ENCODE assay signal across 18 mouse cellular contexts in genomic region chr6:51167028-51167427, GRCm38 (mm10).
A peak's percentile ranks its signal among the peaks of the same experiment; 100 is the strongest.
DNase-seq lines count a peak whose midpoint lies in the region; ATAC-seq and TF ChIP-seq lines count a peak whose summit lies in the region.
"Had no signal": no experiment of that assay in that cellular context is flagged by ENCODE, and none has a peak within 500 bp of the region (broad histone marks: within the 10 kb centered on the region; RNA-seq: fewer than 3 reads in every experiment).

No protein-coding gene starts in this region.

- no peak for TF ChIP-seq CTCF in heart, adult 2 months (IDR thresholded peaks at IDR 0.05)

- no peaks in the 10 kb centered on the region for H3K27me3 ChIP-seq in heart, embryonic 14.5 days (ENCODE audit: control insufficient read depth, insufficient read depth, low read length)
- H3K27me3 ChIP-seq in heart, adult 2 months (ENCODE audit: control insufficient read depth, insufficient read depth, low read length): no peaks in the 10 kb centered on the region
- H3K27me3 ChIP-seq in embryonic facial prominence, embryonic 14.5 days (replicated peaks; ENCODE audit: control insufficient read depth, insufficient read depth, low read length): no peaks in the 10 kb centered on the region
- H3K27me3 ChIP-seq in limb, embryonic 14.5 days (ENCODE audit: control insufficient read depth, insufficient read depth, low read length): no peaks in the 10 kb centered on the region
- H3K27me3 ChIP-seq: heart, embryonic 15.5 days; neural tube, embryonic 13.5 days had no signal

- H3K79me2 ChIP-seq in heart, adult 2 months (replicated peaks; ENCODE audit: control insufficient read depth, insufficient read depth, low read length): no peaks in the 10 kb centered on the region

- DNase-seq in heart, adult 2 months: no peak
- DNase-seq in 3T3-L1 (ENCODE audit: low read depth, low spot score): peak; percentile 37
- peak; percentile 79 for DNase-seq in embryonic facial prominence, embryonic 14.5 days (ENCODE audit: low spot score)
- no peak for DNase-seq in limb, embryonic 14.5 days (ENCODE audit: low spot score)
- no peak for DNase-seq in cerebellum, adult 9-10 months
- no peak for DNase-seq in cerebellum, postnatal 14 days
- no peak for DNase-seq in thymus, postnatal 4 days
- DNase-seq: adrenal gland, adult 8-10 months; cerebellum, adult 11 months; kidney, adult 11 months; kidney, postnatal 10 days; layer of hippocampus, adult 9-11 months; lung, postnatal 10 days had no signal

- TF ChIP-seq POLR2A in heart, adult 2 months (IDR thresholded peaks at IDR 0.05; ENCODE audit: insufficient read depth, low read depth, low read length): no peak
- no peak for TF ChIP-seq POLR2A in limb, embryonic 14.5 days (IDR thresholded peaks at IDR 0.05; ENCODE audit: borderline replicate concordance, extremely low read depth, insufficient read depth, insufficient read length)

- H3K4me3 ChIP-seq in heart, embryonic 14.5 days (ENCODE audit: control insufficient read depth in 1 of 2, insufficient read depth in 1 of 2, low read depth in 1 of 2, low read length in 2 of 2): no peak overlapping the region
- H3K4me3 ChIP-seq in heart, adult 2 months: no peak overlapping the region
- H3K4me3 ChIP-seq in embryonic facial prominence, embryonic 14.5 days (ENCODE audit: low read depth, low read length): no peak overlapping the region
- H3K4me3 ChIP-seq in limb, embryonic 14.5 days (replicated peaks; ENCODE audit: low read length): no peak overlapping the region
- H3K4me3 ChIP-seq: forebrain, embryonic 13.5 days; heart, embryonic 15.5 days; megakaryocyte, embryonic 14.5 days; neural tube, embryonic 13.5 days had no signal

- no peak for ATAC-seq in heart, embryonic 14.5 days (ENCODE audit: insufficient number of reproducible peaks, insufficient read depth, low FRiP score, low read depth)
- no peak for ATAC-seq in embryonic facial prominence, embryonic 14.5 days (ENCODE audit: low read depth)
- no peak for ATAC-seq in limb, embryonic 14.5 days (ENCODE audit: low FRiP score, low read depth)
- ATAC-seq: forebrain, embryonic 13.5 days had no signal

- TF ChIP-seq EP300 in heart, adult 2 months (IDR thresholded peaks at IDR 0.05; ENCODE audit: insufficient read depth, low read depth, low read length): no peak

- peaks cover 20 to 37% of the 10 kb centered on the region in 2 experiments for H3K4me1 ChIP-seq in heart, embryonic 14.5 days (ENCODE audit: control insufficient read depth in 2 of 2, insufficient read depth in 2 of 2, low read length in 2 of 2)
- H3K4me1 ChIP-seq in heart, adult 2 months (ENCODE audit: control insufficient read depth, insufficient read depth, low read length): peaks cover 3% of the 10 kb centered on the region
- peaks cover 34% of the 10 kb centered on the region for H3K4me1 ChIP-seq in embryonic facial prominence, embryonic 14.5 days (ENCODE audit: control insufficient read depth, insufficient read depth, low read length)
- H3K4me1 ChIP-seq in limb, embryonic 14.5 days (ENCODE audit: control insufficient read depth, insufficient read depth, low read length): peaks cover 33% of the 10 kb centered on the region

- intact Hi-C loops in heart, adult 2 months (cut with DNase I): loop anchor here (5.0 kb wide), 1 partner anchor 190 kb away; no protein-coding TSS in a partner anchor

- no peaks in the 10 kb centered on the region for H3K9me3 ChIP-seq in heart, embryonic 14.5 days (ENCODE audit: control insufficient read depth, low read length)
- H3K9me3 ChIP-seq in embryonic facial prominence, embryonic 14.5 days (ENCODE audit: control insufficient read depth, low read length): no peaks in the 10 kb centered on the region
- H3K9me3 ChIP-seq in limb, embryonic 14.5 days (ENCODE audit: control insufficient read depth, low read length): no peaks in the 10 kb centered on the region
- H3K9me3 ChIP-seq: forebrain, embryonic 13.5 days; heart, embryonic 15.5 days; megakaryocyte, embryonic 14.5 days; neural tube, embryonic 13.5 days had no signal

- no peak overlapping the region for H3K9ac ChIP-seq in heart, embryonic 14.5 days (ENCODE audit: low read length)
- H3K9ac ChIP-seq in heart, adult 2 months (ENCODE audit: low read depth, low read length): no peak overlapping the region
- no peak overlapping the region; the same call in 1 of the 2 replicates for H3K9ac ChIP-seq in embryonic facial prominence, embryonic 14.5 days (ENCODE audit: low read depth, low read length)
- H3K9ac ChIP-seq in limb, embryonic 14.5 days (ENCODE audit: low read depth, low read length, severe bottlenecking): no peak overlapping the region
- H3K9ac ChIP-seq: forebrain, embryonic 13.5 days; heart, embryonic 15.5 days; neural tube, embryonic 13.5 days had no signal

- H3K27ac ChIP-seq in heart, embryonic 14.5 days (replicated peaks in 1 of 2; ENCODE audit: control insufficient read depth in 1 of 2, insufficient read depth in 1 of 2, low read depth in 2 of 2, low read length in 2 of 2): peak overlapping the region; percentile 35 to 67; a peak in 1 of 4 replicates
- no peak overlapping the region for H3K27ac ChIP-seq in heart, adult 2 months
- H3K27ac ChIP-seq in embryonic facial prominence, embryonic 14.5 days (replicated peaks; ENCODE audit: low read depth, low read length): peak overlapping the region; percentile 95
- peak overlapping the region; percentile 3; the same call in 1 of the 2 replicates for H3K27ac ChIP-seq in limb, embryonic 14.5 days (replicated peaks; ENCODE audit: low read depth, low read length)
- H3K27ac ChIP-seq: forebrain, embryonic 13.5 days; neural tube, embryonic 13.5 days had no signal

- H3K4me2 ChIP-seq in heart, embryonic 14.5 days (ENCODE audit: low read length): no peak overlapping the region
- H3K4me2 ChIP-seq in embryonic facial prominence, embryonic 14.5 days (ENCODE audit: low read depth, low read length): no peak overlapping the region
- no peak overlapping the region for H3K4me2 ChIP-seq in limb, embryonic 14.5 days (replicated peaks; ENCODE audit: low read depth, low read length, severe bottlenecking)
- H3K4me2 ChIP-seq: forebrain, embryonic 13.5 days; heart, embryonic 15.5 days; neural tube, embryonic 13.5 days had no signal

- WGBS in heart, embryonic 14.5 days: 77% methylated on average over 5 of the region's 5 CpGs
- WGBS in heart, adult 2 months: 78% methylated on average over 5 of the region's 5 CpGs
- 34% methylated on average over 5 of the region's 5 CpGs for WGBS in embryonic facial prominence, embryonic 14.5 days
- 25% methylated on average over 5 of the region's 5 CpGs for WGBS in limb, embryonic 14.5 days

- no peaks in the 10 kb centered on the region for H3K36me3 ChIP-seq in heart, embryonic 14.5 days (ENCODE audit: control insufficient read depth, insufficient read depth, low read length)
- no peaks in the 10 kb centered on the region for H3K36me3 ChIP-seq in heart, adult 2 months (ENCODE audit: control insufficient read depth, insufficient read depth, low read length)
- no peaks in the 10 kb centered on the region for H3K36me3 ChIP-seq in embryonic facial prominence, embryonic 14.5 days (ENCODE audit: control insufficient read depth, insufficient read depth, low read length)
- no peaks in the 10 kb centered on the region for H3K36me3 ChIP-seq in limb, embryonic 14.5 days (ENCODE audit: control insufficient read depth, insufficient read depth, low read length)
- H3K36me3 ChIP-seq: heart, embryonic 15.5 days; neural tube, embryonic 13.5 days had no signal

Comparison
In these comparisons a context has a peak if more than half of its experiments do, and no peak if none do; other contexts are left out.
1. DNase-seq: peak in 3T3-L1 (single experiment) and embryonic facial prominence, embryonic 14.5 days (single experiment); none in heart, adult 2 months (0 of 2), limb, embryonic 14.5 days (single experiment), cerebellum, adult 9-10 months (single experiment), cerebellum, postnatal 14 days (0 of 2) and thymus, postnatal 4 days (single experiment).